Mouse (Mus musculus) lung, postnatal 10 days (tissue): Measurements from ENCODE around the gene Gm4064.
"Not testable (repeated sequence)": the region's sequence is repeated elsewhere in the genome, so short reads cannot be mapped to it uniquely, and the experiment has no call there.

Experiments used
- DNase-seq: peaks from one replicate; pipeline ENCODE4 v3.0.0; 2021

Gm4064 gene

GRCm38 (mm10) chrY:2796105-2796504 is at the start of gene Gm4064:
Gm4064 (minus strand) TSS chrY:2796205.
- not testable (repeated sequence) for DNase-seq

GRCm38 (mm10) chrY:2830380-2830779 is 34.4 kb upstream of the Gm4064 start, which contains the start of the genes Rbmy and Gm10256:
Rbmy (plus strand) TSS chrY:2830680.
Gm10256 (plus strand) TSS chrY:2830699.
- not testable (repeated sequence) for DNase-seq
